Mouse (Mus musculus) myocyte (in vitro differentiated cells): ENCODE data around the gene Kidins220. TPM values are rescaled to one million over a fixed set of nuclear protein-coding genes. Genes with fewer than 3 reads are reported as not detected.

ENCODE experiments used
- H3K27me3 ChIP-seq: one replicate; pipeline ENCODE4 v1.6.1; 2011; ENCODE audit not compliant: control insufficient read depth, insufficient read depth, insufficient read length
- H3K36me3 ChIP-seq: one replicate; pipeline ENCODE4 v1.6.1; 2011; ENCODE audit not compliant: control insufficient read depth, insufficient read depth
- H3K4me2 ChIP-seq: one replicate; pipeline ENCODE4 v1.6.1; 2011; ENCODE audit warnings: low read depth, control low read depth
- H3K4me3 ChIP-seq: one replicate; pipeline ENCODE4 v1.5.1; 2011; ENCODE audit warnings: mild to moderate bottlenecking, control low read depth, moderate library complexity
- H3K79me2 ChIP-seq: one replicate; pipeline ENCODE4 v1.6.1; 2011; ENCODE audit not compliant: control insufficient read depth, insufficient read depth
- H3ac ChIP-seq: one replicate; pipeline ENCODE4 v1.6.1; 2011; ENCODE audit not compliant: control insufficient read depth, insufficient read length
- CEBPB ChIP-seq: IDR thresholded peaks from 2 replicates; pipeline ENCODE4 v1.6.1; 2011; ENCODE audit warnings: mild to moderate bottlenecking, moderate library complexity; ENCODE audit not compliant: poor library complexity, insufficient read depth, severe bottlenecking
- E2F4 ChIP-seq: IDR thresholded peaks from one replicate; pipeline ENCODE4 v1.6.1; 2011; ENCODE audit warnings: mild to moderate bottlenecking, control low read depth, moderate library complexity; ENCODE audit not compliant: insufficient read depth
- MAX ChIP-seq: IDR thresholded peaks from one replicate; pipeline ENCODE4 v1.6.1; 2011; ENCODE audit warnings: low read depth, mild to moderate bottlenecking, control low read depth
- MYOD1 ChIP-seq, 3 experiments: IDR thresholded peaks; one replicate each; pipeline ENCODE4 v1.6.1; 2011; ENCODE audit warnings: control low read depth in 2 of 3, low read depth in 2 of 3, mild to moderate bottlenecking in 2 of 3, moderate library complexity in 1 of 3; ENCODE audit not compliant: insufficient read length in 2 of 3, control insufficient read depth in 1 of 3
- MYOG ChIP-seq, 3 experiments: IDR thresholded peaks; one replicate each; pipeline ENCODE4 v1.6.1; 2011; ENCODE audit warnings: control low read depth in 2 of 3, low read depth in 2 of 3, mild to moderate bottlenecking in 2 of 3; ENCODE audit not compliant: insufficient read length in 2 of 3, control insufficient read depth in 1 of 3, insufficient read depth in 1 of 3
- POLR2A ChIP-seq: IDR thresholded peaks from one replicate; pipeline ENCODE4 v1.6.1; 2011; ENCODE audit warnings: low read depth, mild to moderate bottlenecking, control low read depth, moderate library complexity; ENCODE audit not compliant: insufficient read length
- POLR2AphosphoS2 ChIP-seq: IDR thresholded peaks from one replicate; pipeline ENCODE4 v1.6.1; 2011; ENCODE audit warnings: low read depth, control low read depth; ENCODE audit not compliant: insufficient read length
- REST ChIP-seq: IDR thresholded peaks from one replicate; pipeline ENCODE4 v1.6.1; 2011; ENCODE audit warnings: mild to moderate bottlenecking, control low read depth, moderate library complexity; ENCODE audit not compliant: insufficient read depth, insufficient read length
- SRF ChIP-seq: IDR thresholded peaks from one replicate; pipeline ENCODE4 v1.6.1; 2011; ENCODE audit warnings: low read depth; ENCODE audit not compliant: control insufficient read depth, insufficient read length
- TCF12 ChIP-seq: IDR thresholded peaks from one replicate; pipeline ENCODE4 v1.6.1; 2011; ENCODE audit warnings: mild to moderate bottlenecking, control low read depth; ENCODE audit not compliant: poor library complexity, insufficient read depth, severe bottlenecking
- TCF3 ChIP-seq: IDR thresholded peaks from one replicate; pipeline ENCODE4 v1.6.1; 2011; ENCODE audit warnings: low read depth, control low read depth; ENCODE audit not compliant: insufficient read length
- USF1 ChIP-seq: IDR thresholded peaks from one replicate; pipeline ENCODE4 v1.6.1; 2011; ENCODE audit warnings: low read depth, mild to moderate bottlenecking, control low read depth, moderate library complexity
- polyA plus RNA-seq: library from polyadenylated mRNA; unstranded; fragments of >200 nt; fragmentation: generic; extraction: Trizol; gene quantifications from one replicate; pipeline ENCODE4 v1.2.1, GENCODE M21; 2012; ENCODE audit warnings: missing spikeins

Kidins220 gene
- polyA plus RNA-seq, 1 experiment: 33.3 TPM

DNA sequence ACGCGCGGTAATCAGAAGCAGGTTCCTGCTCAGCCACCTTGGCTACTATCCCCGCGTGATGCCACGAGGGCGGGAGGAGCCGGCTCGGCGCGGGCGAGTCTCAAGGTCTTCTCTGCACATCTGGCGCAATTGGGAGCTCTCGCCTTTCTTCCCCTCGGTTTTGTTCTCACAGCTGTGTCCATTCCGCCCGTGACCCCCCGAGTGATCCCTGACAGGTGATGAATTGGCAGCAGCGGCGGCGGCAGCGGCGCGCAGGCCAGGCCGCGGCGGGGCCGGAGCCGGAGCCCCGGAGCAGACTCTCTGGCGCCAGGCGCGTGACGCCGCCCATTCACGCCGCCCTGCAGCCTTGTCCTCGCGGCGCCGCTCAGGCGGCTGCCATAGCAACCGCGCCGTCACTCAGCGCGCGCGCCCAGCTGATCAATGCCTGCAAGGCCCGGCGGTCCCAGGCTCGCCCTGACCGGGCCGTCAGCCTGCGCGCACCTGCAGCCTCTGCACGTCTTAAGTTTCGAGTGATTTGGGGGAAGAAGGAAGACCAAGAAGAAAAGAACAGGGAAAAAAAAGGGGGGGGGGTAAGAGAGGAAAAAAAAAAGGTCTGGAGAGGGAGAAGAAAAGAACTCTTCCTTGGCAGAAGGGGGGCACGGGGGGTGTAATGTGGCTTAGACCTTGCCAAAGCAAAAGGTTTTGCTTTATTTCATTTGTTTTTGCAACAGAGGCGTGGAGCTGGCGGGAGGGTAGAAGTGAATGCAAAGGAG is 124.0 kb downstream of the Kidins220 start:
- H3K4me3 ChIP-seq: peak overlapping the region; percentile 45
- H3K36me3 ChIP-seq: no peaks in the 10 kb centered on the region
- peaks cover 15% of the 10 kb centered on the region for H3K79me2 ChIP-seq
- H3K4me2 ChIP-seq: peak overlapping the region; percentile 89
- TF ChIP-seq POLR2A: peak; percentile 62
- no peak for TF ChIP-seq CEBPB
- peak in 1 of 3 experiments; percentile 5 for TF ChIP-seq MYOG (IDR thresholded peaks at IDR 0.05; ENCODE audit: control insufficient read depth in 1 of 3, insufficient read depth in 1 of 3, insufficient read length in 2 of 3, low read depth in 2 of 3)
- TF ChIP-seq MYOD1 (IDR thresholded peaks at IDR 0.05; ENCODE audit: control insufficient read depth in 1 of 3, insufficient read length in 2 of 3, low read depth in 2 of 3): peak in 1 of 3 experiments; percentile 60
- peak; percentile 36 for TF ChIP-seq POLR2AphosphoS2
- no peak overlapping the region for H3ac ChIP-seq
- no peaks in the 10 kb centered on the region for H3K27me3 ChIP-seq

DNA sequence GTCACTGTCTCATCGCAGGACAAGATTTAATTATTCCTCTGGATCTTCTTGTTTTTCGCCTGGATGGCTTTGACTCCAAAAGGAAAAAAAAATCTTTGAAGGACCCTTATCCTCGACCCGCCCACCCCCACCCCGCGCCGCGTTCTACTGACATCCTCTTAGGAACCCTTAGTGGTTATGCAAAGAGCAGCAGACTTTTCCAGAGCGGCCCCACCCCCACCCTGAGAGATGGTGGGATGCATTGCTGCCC is 124.5 kb downstream of the Kidins220 start:
- no peak overlapping the region for H3ac ChIP-seq
- no peaks in the 10 kb centered on the region for H3K27me3 ChIP-seq
- H3K79me2 ChIP-seq: peaks cover 12% of the 10 kb centered on the region
- H3K4me2 ChIP-seq: peak overlapping the region; percentile 89
- no peaks in the 10 kb centered on the region for H3K36me3 ChIP-seq
- TF ChIP-seq E2F4 (no peak), MAX (no peak), SRF (no peak), CEBPB (no peak), MYOD1 (IDR thresholded peaks at IDR 0.05; ENCODE audit: control insufficient read depth in 1 of 3, insufficient read length in 2 of 3, low read depth in 2 of 3) (no peak), POLR2A (no peak)
- peak overlapping the region; percentile 45 for H3K4me3 ChIP-seq

DNA sequence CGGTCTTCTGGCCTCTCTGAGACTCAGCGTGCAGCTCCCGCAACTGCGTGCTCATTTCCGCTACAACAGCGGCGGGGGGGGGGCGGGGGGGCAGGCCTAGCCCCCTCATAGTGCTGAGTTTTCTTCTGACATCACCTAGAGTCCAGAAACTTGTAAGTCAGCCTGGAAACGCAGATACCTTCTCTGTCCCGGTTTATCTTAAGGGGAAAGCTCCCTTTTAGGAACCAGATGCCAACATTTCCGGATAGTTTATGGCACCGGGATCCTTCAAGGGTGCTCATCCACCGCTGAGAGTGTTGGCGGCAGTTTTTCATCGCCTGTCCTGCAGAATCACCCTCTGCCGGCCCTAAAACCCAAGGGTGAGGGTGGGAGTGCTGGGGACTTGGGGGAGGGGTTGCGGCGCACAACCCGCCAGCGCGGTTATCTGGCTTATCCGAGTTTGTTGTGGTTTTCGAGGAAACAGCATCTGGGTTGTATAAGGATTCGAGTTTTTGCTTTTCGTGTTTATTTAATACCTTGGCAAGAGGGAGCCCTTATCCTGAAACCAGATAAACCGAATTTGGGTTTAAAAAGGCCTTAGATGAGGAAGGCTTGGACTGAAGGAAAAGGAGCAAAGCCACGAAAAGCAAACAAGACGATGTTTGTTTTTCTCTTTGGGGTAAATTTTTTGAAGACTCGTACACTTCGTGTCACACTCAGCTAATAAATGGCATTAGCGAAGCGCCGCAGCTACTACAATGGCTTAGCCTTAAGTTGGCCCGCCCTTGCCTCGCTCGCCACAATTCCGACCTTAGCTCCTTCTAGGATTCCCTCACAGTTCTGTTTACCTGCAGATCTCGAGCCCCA is 125.1 kb downstream of the Kidins220 start:
- Histone ChIP-seq H3K4me2 (peak overlapping the region; percentile 89), H3K4me3 (peak overlapping the region; percentile 45), H3K27me3 (no peaks in the 10 kb centered on the region), H3K79me2 (peaks cover 8% of the 10 kb centered on the region), H3ac (no peak overlapping the region), H3K36me3 (no peaks in the 10 kb centered on the region)
- no peak for TF ChIP-seq E2F4
- no peak for TF ChIP-seq USF1
- TF ChIP-seq TCF3: no peak
- no peak for TF ChIP-seq REST
- TF ChIP-seq MYOG (IDR thresholded peaks at IDR 0.05; ENCODE audit: control insufficient read depth in 1 of 3, insufficient read depth in 1 of 3, insufficient read length in 2 of 3, low read depth in 2 of 3): no peak
- no peak for TF ChIP-seq MAX

DNA sequence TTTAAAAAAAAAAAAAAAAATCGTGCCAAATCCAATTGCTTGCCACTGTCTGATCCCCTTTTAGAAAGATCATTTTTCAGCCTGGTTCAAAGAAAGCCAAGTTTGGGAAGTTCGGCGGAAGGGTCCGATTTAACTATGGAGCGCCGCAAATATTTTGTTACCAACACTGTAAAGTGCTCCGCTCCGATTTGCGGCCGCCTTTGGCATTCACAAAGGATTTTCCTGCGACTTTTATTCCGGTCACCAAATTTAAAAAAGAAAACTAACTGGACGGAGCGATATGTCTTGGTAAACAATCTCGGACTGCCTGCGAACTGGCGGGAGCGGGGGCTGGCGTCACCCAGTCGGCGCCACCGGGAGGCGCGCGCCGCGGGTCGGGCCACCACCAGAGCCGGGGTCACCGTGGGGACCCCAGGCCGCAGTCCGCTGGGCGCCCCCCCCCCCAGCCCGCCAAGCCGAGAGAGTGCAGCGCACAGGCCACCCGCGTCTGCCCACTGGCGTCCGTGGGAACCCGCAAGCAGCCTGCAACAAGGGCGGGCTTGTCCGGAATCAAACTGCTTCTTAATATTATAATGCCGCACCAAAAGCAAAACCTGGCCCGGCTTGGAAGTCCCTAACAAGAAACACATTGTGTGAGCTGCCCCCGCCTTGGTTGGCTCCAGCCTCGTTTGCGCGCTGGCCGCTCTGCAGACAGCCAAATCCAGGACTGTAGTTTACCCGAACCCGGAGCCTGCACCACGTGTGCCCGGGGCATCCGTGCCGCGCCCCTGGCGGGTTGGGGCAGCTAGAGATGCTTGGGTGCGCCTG is 125.9 kb downstream of the Kidins220 start:
- TF ChIP-seq USF1: peak; percentile 40
- no peak for TF ChIP-seq POLR2AphosphoS2
- peaks cover under 1% of the 10 kb centered on the region for H3K79me2 ChIP-seq
- no peak overlapping the region for H3ac ChIP-seq
- H3K36me3 ChIP-seq: no peaks in the 10 kb centered on the region
- peak overlapping the region; percentile 89 for H3K4me2 ChIP-seq
- peak overlapping the region; percentile 45 for H3K4me3 ChIP-seq
- no peaks in the 10 kb centered on the region for H3K27me3 ChIP-seq

DNA sequence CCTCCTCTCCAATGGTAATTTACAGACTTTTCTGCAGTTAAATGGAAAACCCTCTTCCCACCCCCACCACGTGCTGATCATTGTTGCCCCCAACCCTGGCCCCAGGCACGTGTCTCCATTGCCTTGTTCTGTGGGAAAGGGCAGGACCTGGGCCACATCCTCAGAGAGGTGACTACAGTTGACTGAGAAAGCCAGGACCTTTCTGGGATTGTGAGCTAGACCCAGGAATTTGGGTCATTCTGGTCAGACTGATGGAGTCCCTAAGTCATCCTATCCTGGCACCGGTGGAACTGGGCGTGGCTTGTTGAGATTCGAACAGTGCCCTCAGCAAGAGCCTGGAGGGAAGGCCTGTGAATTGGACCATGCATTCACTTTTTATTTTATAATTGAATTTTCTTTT is 126.7 kb downstream of the Kidins220 start:
- no peaks in the 10 kb centered on the region for H3K79me2 ChIP-seq
- no peaks in the 10 kb centered on the region for H3K36me3 ChIP-seq
- TF ChIP-seq TCF12 (no peak), REST (no peak), TCF3 (no peak), MAX (no peak), USF1 (no peak), SRF (no peak), MYOD1 (IDR thresholded peaks at IDR 0.05; ENCODE audit: control insufficient read depth in 1 of 3, insufficient read length in 2 of 3, low read depth in 2 of 3) (no peak), MYOG (IDR thresholded peaks at IDR 0.05; ENCODE audit: control insufficient read depth in 1 of 3, insufficient read depth in 1 of 3, insufficient read length in 2 of 3, low read depth in 2 of 3) (no peak), CEBPB (no peak), E2F4 (no peak), POLR2A (no peak), POLR2AphosphoS2 (no peak)
- peak overlapping the region; percentile 45 for H3K4me3 ChIP-seq
- no peak overlapping the region for H3ac ChIP-seq
- peak overlapping the region; percentile 89 for H3K4me2 ChIP-seq
- H3K27me3 ChIP-seq: no peaks in the 10 kb centered on the region
